Mouse (Mus musculus) heart, adult 9 months (tissue): ENCODE measurements around the gene Zfp579.
"Not testable (repeated sequence)": the region's sequence is repeated elsewhere in the genome, so short reads cannot be mapped to it uniquely, and the experiment has no call there.

Experiments
- DNase-seq, 2 experiments: peaks; one replicate each; pipeline ENCODE4 v3.0.0; 2022; ENCODE audit warnings: low spot score in 2 of 2

Gene Zfp579

GRCm38 (mm10) chr7:5015118-5016001 is 19.4 kb upstream of the Zfp579 start, which contains the start of gene Gm44973:
TSS of gene Gm44973 (plus strand) at chr7:5015496.
- DNase-seq, result peak; percentile 93 to 96

- DNase-seq, result peak; percentile 89 to 98
These were observed 18.5 kb upstream of the Zfp579 start, which contains the start of the genes Zfp524 and Fiz1 for GRCm38 (mm10) chr7:5014251-5015117. TSS of gene Zfp524 (plus strand) at chr7:5014415. TSS of gene Fiz1 (minus strand) at chr7:5014697.

DNA sequence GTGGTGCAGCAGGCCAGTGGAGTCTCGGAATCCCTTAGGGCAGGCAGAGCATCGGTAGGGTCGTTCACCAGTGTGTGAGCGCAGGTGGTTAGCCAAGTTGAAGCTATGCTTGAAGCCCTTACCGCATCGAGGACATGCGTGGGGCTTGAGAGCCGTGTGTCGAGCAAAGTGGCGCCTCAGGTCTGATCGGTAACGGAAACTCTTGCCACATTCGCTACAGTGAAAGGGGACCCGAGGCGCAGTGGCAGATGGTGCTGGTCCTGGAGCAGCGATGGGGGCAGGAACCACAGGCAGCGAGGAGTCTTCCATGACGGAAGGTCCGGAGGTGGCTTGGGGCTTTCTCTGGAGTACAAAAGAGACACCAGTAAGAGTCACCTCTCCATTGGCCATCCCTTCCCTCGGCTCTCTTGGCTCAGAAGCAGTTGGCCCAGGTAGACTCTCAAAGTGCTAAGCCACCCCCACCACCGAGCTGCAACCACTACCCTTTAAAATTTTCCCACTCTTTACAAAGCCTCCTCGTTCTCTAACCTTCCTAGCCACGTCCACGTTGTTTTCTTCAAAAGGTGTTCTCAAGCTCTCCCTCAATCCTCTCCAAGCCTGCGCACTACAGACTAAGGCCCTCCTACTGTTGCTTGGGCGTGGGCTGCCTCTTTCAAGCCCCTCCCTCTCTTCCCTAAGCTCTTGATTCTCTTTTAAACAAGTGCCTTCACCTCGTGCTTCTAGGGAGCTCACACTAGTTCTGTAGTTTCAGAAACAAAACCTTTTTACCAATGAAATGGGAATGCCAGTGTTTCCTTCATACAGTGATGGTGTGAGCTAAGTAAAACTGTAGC is 16.9 kb upstream of the Zfp579 start:
- DNase-seq, result no peak

- DNase-seq, result no peak
These were observed 12.3 kb upstream of the Zfp579 start for GRCm38 (mm10) chr7:5008229-5008628.

DNA sequence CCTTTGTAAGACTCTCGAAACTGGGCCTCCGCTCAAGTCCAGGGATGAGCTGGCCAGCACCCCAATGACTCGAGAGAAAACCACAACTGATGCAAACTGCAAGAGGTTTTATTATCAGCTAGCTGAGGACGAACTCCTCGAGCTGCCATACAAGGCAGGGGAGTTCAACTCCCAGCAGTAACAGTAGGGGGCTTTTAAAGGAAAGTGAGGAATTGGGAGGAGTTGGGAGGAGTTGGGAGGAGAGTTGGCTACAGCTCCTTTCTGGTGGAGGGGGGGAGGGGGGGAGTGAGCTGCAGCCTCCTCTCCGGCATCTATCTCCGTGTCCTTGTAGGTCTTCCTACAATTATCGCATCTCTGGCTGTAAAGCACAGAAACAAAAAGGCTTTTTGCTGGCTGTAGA is 6.9 kb upstream of the Zfp579 start:
- not testable (repeated sequence) for DNase-seq

DNA sequence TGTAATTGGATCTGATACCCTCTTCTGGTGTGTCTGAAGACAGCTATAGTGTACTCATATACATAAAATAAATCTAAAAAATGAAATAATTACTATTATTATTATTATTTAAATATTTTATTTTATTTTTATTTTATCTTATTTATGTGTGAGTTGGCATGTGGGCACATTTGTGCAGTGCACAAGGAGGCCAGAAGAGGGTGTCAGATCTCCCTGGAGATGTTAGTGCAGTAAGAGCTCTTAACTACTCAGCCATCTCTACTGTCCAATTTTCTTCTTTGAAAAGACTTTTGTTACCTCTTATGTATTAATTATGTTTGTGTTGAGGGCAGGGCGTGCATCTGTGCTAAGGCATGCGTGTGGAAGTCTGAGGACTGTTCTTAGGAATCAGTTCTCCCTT is 3.9 kb upstream of the Zfp579 start:
- DNase-seq, result no peak

GRCm38 (mm10) chr7:4996934-4997333 is 976 bp upstream of the Zfp579 start:
- DNase-seq, result no peak

GRCm38 (mm10) chr7:4995268-4996002 is 523 bp downstream of the Zfp579 start:
- no peak for DNase-seq

GRCm38 (mm10) chr7:4993999-4994788 is 1.8 kb downstream of the Zfp579 start:
- no peak for DNase-seq

GRCm38 (mm10) chr7:4993347-4993998 is 2.5 kb downstream of the Zfp579 start:
- no peak for DNase-seq

DNA sequence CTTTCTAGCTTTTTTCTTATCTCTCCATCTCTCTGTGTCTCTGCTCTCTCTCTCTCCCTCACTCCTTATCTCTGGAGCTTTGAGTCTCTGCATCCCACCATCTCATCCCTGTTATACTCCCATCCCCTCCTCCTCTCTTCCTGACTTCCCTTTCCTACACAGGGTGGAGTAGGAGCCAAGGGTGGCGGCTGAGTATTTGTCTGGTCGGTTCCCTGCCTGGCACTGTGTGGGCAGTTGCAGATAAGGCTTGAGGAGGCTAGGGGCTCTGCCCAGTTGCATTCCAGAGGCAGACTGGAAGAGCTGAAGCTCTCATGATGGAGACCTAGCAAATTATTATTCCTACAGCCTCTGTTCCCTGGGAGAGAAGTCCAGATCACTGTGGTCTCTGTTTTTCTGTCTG is 7.7 kb downstream of the Zfp579 start:
- DNase-seq, result no peak

- no peak for DNase-seq
These were observed 19.1 kb downstream of the Zfp579 start for GRCm38 (mm10) chr7:4976832-4977231.

DNA sequence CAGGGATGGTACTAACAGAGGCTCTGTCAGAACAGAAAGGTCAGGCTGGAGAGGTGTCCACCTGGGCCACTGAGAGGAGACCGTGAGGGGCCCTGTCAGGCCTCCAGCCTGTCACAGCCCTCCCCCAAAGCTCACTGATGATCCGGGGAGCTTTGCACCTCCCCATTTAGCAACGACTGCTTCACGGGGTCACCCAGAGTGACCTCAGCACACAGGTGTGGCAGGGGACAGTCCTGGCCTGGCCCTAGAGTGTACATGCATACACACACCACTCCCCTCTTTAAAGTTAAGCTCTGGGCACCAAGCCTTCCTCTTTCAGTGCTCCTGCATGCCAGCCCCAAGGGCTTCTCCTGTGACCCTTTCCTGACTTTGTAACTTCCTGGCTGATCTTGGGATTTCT is 20.5 kb downstream of the Zfp579 start:
- DNase-seq, result no peak

DNA sequence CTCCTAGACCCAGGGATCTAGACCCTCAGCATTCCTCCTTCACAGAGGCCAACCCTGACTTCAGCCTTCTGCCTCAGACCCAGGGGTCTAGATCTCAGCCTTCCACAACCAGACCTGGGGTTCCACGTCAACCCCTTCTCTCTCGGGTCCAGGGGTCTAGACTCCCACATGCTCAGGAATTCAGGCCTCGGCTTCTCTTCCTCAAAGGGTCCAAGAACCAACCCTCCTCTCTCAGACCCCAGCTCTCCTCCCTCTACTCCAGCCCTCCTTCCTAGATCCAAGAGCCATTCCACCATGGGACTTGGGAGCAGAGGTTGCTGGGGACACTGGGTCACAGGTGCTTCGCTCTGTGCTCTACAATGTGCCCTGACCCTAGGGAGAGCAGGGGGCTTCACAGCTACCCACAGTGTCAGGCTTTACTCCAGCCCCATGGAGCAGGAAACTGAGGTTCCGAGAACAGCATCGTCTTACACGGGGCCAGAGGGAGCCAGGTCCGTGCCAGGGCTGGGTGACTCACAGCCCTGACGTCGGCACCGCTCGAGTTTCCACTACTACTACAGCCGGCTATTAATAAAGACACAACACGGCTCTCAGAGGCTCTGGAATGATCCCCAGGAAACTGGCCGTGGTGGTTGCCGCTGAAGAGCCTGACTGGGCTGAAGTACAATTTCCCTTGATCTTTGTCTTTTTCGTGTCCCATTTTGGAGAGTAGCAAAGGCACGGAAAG is 23.5 kb downstream of the Zfp579 start:
- DNase-seq, result peak; percentile 81 to 84

DNA sequence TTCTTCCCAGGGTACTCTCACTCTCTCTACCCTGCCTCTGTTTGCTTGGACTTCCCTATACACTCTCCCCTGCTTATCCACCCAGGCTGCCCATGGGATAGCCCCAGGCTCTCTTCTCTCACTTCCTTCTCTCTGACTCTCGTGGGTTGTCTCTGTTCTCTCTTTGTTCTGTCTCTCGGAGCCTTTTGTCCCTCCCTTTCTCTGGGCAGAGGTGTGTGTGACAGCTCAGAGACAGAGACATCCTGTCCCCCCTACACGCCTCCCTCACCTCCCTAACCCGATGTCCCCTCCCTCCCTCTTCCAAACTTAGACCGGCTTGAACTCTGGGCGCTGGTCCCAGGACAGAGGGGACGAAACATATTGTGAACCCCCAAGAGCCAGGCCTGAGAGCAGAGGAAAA is 24.2 kb downstream of the Zfp579 start:
- DNase-seq, result peak; percentile 56 to 58

GRCm38 (mm10) chr7:4971068-4971467 is 24.9 kb downstream of the Zfp579 start, which contains the start of gene Sbk3:
TSS of gene Sbk3 (minus strand) at chr7:4971168.
- no peak for DNase-seq

DNA sequence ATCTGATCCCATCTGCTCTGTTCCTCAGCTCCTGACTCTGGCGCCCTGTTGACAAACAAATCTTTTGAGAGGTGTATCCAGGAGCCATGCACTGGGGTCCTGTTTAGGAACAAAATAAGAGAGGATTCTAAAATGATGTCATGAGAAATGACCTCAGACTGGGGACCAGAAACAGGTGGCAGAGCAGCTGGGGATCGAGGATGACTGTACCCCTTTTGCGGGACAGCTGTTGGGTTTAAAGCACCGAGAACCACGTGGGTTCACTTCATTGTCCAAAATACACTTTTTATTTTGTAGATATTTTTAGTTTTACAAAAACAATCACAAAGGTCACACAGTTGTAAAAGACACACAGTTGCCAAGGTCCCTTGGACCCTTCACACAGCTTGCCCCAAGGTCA is 31.0 kb downstream of the Zfp579 start:
- no peak for DNase-seq

GRCm38 (mm10) chr7:4964272-4964671 is 31.7 kb downstream of the Zfp579 start, which contains the start of gene Sbk2:
TSS of gene Sbk2 (minus strand) at chr7:4964406.
- DNase-seq, result peak; percentile 70 to 81

DNA sequence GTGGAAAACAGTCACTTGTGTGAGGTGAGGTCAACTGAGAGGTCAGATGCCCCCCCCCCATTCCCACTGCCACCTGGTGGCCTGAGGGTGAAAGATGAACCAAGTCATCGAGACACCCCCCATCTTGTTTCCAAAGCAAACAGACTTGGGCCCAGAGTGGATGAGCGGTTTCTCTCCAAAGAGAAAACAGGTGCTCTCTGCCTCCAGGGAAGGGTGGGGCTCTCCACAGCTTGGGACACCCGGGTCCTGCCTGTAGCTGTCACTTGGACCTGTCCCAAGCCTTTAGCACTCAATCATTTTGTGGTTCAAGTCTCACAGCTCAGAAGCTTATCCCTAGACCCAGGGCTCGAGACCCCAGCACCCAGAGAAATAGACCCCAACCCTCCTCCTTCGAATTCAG is 32.4 kb downstream of the Zfp579 start:
- DNase-seq, result no peak
